In the genomic region with DNA sequence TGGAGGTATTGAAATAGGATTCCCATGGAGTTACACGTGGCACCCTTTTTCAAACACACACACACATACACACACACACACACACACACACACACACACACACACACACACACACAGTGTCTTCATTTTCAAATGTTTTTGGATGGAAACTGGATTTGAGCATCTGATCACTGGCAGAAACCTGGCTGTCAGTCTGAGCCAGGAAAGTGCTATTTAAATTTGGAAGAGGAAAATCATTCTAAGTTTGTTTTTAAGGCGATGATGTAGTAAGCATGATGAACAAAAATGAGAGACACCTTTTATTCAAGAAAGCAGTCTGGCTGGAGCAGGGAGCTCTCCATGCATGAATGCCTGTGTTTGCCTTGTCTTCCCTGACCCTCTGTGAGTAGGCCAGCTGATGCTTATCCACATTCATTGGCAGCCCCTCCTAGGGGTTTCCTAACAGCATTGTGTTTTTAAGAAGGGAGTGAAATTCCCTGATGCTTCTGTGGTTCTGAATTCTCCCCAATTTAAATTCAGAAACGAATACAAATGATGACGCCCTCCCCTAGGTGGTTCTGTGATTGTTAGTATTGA, we compare ENCODE assay signal across 27 mouse cellular contexts.
DNase-seq lines count a peak whose midpoint lies in the region; ATAC-seq lines count a peak whose summit lies in the region.
"Had no signal": no experiment of that assay in that cellular context is flagged by ENCODE, and none has a peak within 500 bp of the region (broad histone marks: within the 10 kb centered on the region; RNA-seq: fewer than 3 reads in every experiment).

No protein-coding gene starts in this region.

- 81% methylated on average over 4 of the region's 4 CpGs for WGBS in forebrain, embryonic 13.5 days
- WGBS in forebrain, embryonic 10.5 days, result 90% methylated on average over 4 of the region's 4 CpGs
- WGBS in forebrain, embryonic 16.5 days, result 57% methylated on average over 4 of the region's 4 CpGs

- no peaks in the 10 kb centered on the region for H3K27me3 ChIP-seq in forebrain, embryonic 13.5 days
- H3K27me3 ChIP-seq in forebrain, embryonic 10.5 days (ENCODE audit: poor library complexity, severe bottlenecking), result no peaks in the 10 kb centered on the region
- no peaks in the 10 kb centered on the region for H3K27me3 ChIP-seq in forebrain, embryonic 16.5 days (replicated peaks; ENCODE audit: control insufficient read depth, insufficient read depth, low read length)
- H3K27me3 ChIP-seq: embryonic facial prominence, embryonic 12.5 days; embryonic facial prominence, embryonic 15.5 days; heart, embryonic 12.5 days; heart, embryonic 15.5 days; hindbrain, embryonic 13.5 days; intestine, embryonic 15.5 days had no signal

- DNase-seq in forebrain, embryonic 10.5 days (ENCODE audit: extremely low spot score, low spot score), result no peak
- no peak for DNase-seq in frontal cortex, postnatal 14 days (ENCODE audit: low spot score in 2 of 2)
- peak; percentile 30 to 42 for DNase-seq in right cerebral cortex, postnatal 10 days (ENCODE audit: low spot score in 2 of 2)
- DNase-seq in right cerebral cortex, postnatal 36 days (ENCODE audit: low spot score in 2 of 2), result no peak
- no peak for DNase-seq in lung, postnatal 4 days
- DNase-seq: adrenal gland, adult 8-10 months; adrenal gland, postnatal 25 days; cerebellum, adult 11 months; cerebellum, adult 2 months; cerebellum, adult 9-11 months; cerebellum, postnatal 25 days; gastrocnemius, postnatal 25 days; heart, adult 18-20 months; heart, postnatal 10 days; heart, postnatal 36 days had no signal

- no peak overlapping the region for H3K4me2 ChIP-seq in forebrain, embryonic 13.5 days
- no peak overlapping the region for H3K4me2 ChIP-seq in forebrain, embryonic 16.5 days (ENCODE audit: low read length)
- H3K4me2 ChIP-seq: embryonic facial prominence, embryonic 12.5 days; embryonic facial prominence, embryonic 15.5 days; heart, embryonic 12.5 days; heart, embryonic 15.5 days; hindbrain, embryonic 13.5 days; intestine, embryonic 15.5 days had no signal

- no peaks in the 10 kb centered on the region for H3K36me3 ChIP-seq in forebrain, embryonic 13.5 days (ENCODE audit: poor library complexity, severe bottlenecking)
- no peaks in the 10 kb centered on the region for H3K36me3 ChIP-seq in forebrain, embryonic 10.5 days (replicated peaks)
- no peaks in the 10 kb centered on the region for H3K36me3 ChIP-seq in forebrain, embryonic 16.5 days (ENCODE audit: control insufficient read depth, insufficient read depth)
- H3K36me3 ChIP-seq: embryonic facial prominence, embryonic 12.5 days; embryonic facial prominence, embryonic 15.5 days; heart, embryonic 12.5 days; heart, embryonic 15.5 days; hindbrain, embryonic 10.5 days; hindbrain, embryonic 13.5 days; intestine, embryonic 15.5 days had no signal

- H3K27ac ChIP-seq in forebrain, embryonic 13.5 days, result no peak overlapping the region
- H3K27ac ChIP-seq in forebrain, embryonic 10.5 days, result no peak overlapping the region
- H3K27ac ChIP-seq in forebrain, embryonic 16.5 days (ENCODE audit: low read length), result peak overlapping the region; percentile 34; the same call in 1 of the 2 replicates
- H3K27ac ChIP-seq: embryonic facial prominence, embryonic 12.5 days; embryonic facial prominence, embryonic 15.5 days; heart, embryonic 15.5 days; hindbrain, embryonic 10.5 days; hindbrain, embryonic 13.5 days; intestine, embryonic 15.5 days had no signal

- no peak overlapping the region for H3K4me3 ChIP-seq in forebrain, embryonic 13.5 days
- no peak overlapping the region for H3K4me3 ChIP-seq in forebrain, embryonic 10.5 days
- no peak overlapping the region for H3K4me3 ChIP-seq in forebrain, embryonic 16.5 days (replicated peaks; ENCODE audit: low read length)
- H3K4me3 ChIP-seq: embryonic facial prominence, embryonic 12.5 days; embryonic facial prominence, embryonic 15.5 days; heart, embryonic 12.5 days; heart, embryonic 15.5 days; hindbrain, embryonic 10.5 days; hindbrain, embryonic 13.5 days; intestine, embryonic 15.5 days had no signal

- peaks cover 3% of the 10 kb centered on the region; the same call in 1 of the 2 replicates for H3K4me1 ChIP-seq in forebrain, embryonic 13.5 days
- peaks cover 3% of the 10 kb centered on the region for H3K4me1 ChIP-seq in forebrain, embryonic 10.5 days
- H3K4me1 ChIP-seq in forebrain, embryonic 16.5 days (replicated peaks; ENCODE audit: control insufficient read depth, insufficient read depth, low read length), result peaks cover 2% of the 10 kb centered on the region; the same call in 1 of the 2 replicates
- H3K4me1 ChIP-seq: embryonic facial prominence, embryonic 12.5 days; embryonic facial prominence, embryonic 15.5 days; heart, embryonic 12.5 days; heart, embryonic 15.5 days; hindbrain, embryonic 13.5 days; intestine, embryonic 15.5 days had no signal

- no peaks in the 10 kb centered on the region for H3K9me3 ChIP-seq in forebrain, embryonic 13.5 days (replicated peaks)
- H3K9me3 ChIP-seq in forebrain, embryonic 10.5 days, result no peaks in the 10 kb centered on the region
- H3K9me3 ChIP-seq in forebrain, embryonic 16.5 days (ENCODE audit: control insufficient read depth, low read length), result no peaks in the 10 kb centered on the region
- H3K9me3 ChIP-seq: embryonic facial prominence, embryonic 12.5 days; embryonic facial prominence, embryonic 15.5 days; heart, embryonic 12.5 days; heart, embryonic 15.5 days; hindbrain, embryonic 10.5 days; hindbrain, embryonic 13.5 days; intestine, embryonic 15.5 days had no signal

- ATAC-seq in forebrain, embryonic 13.5 days, result peak; percentile 36; the same call in 1 of the 2 replicates
- peak; percentile 20; the same call in 1 of the 2 replicates for ATAC-seq in frontal cortex, adult (ENCODE audit: low TSS enrichment)
- peak; percentile 76 for ATAC-seq in forebrain, embryonic 16.5 days
- ATAC-seq: activated CD4-positive, CD25-positive, alpha-beta regulatory T cell, adult 4 months; hindbrain, embryonic 16.5 days; intestine, embryonic 15.5 days had no signal

- H3K9ac ChIP-seq in forebrain, embryonic 13.5 days, result no peak overlapping the region
- no peak overlapping the region for H3K9ac ChIP-seq in forebrain, embryonic 16.5 days (replicated peaks; ENCODE audit: low read depth, low read length)
- H3K9ac ChIP-seq: embryonic facial prominence, embryonic 12.5 days; embryonic facial prominence, embryonic 15.5 days; heart, embryonic 12.5 days; heart, embryonic 15.5 days; hindbrain, embryonic 13.5 days; intestine, embryonic 15.5 days had no signal

Comparison
In these comparisons a context has a peak if more than half of its experiments do, and no peak if none do; other contexts are left out.
1. DNase-seq: peak in right cerebral cortex, postnatal 10 days (2 of 2); none in forebrain, embryonic 10.5 days (single experiment), frontal cortex, postnatal 14 days (0 of 2), right cerebral cortex, postnatal 36 days (0 of 2) and lung, postnatal 4 days (0 of 2).
2. ATAC-seq: peak in every context shown above with its lines; median percentile 76 in forebrain, embryonic 16.5 days; 36 in forebrain, embryonic 13.5 days; 20 in frontal cortex, adult.